Mouse (Mus musculus) lung, embryonic 14.5 days (tissue): ENCODE data around the gene Ifngr2. TPM values are rescaled to one million over a fixed set of nuclear protein-coding genes. Genes with fewer than 3 reads are reported as not detected.

Source experiments
- ATAC-seq: fragments of 200-750 bp; cut with Nextera tagmentation; 2 replicates; pipeline ENCODE4 v1.8.0; 2017; ENCODE audit warnings: mild to moderate bottlenecking, moderate TSS enrichment, moderate library complexity; ENCODE audit not compliant: insufficient read depth
- DNase-seq: peaks from one replicate; pipeline ENCODE4 v3.0.0-alpha.2; 2015
- H3K27ac ChIP-seq: fragments of 300-500 bp; sonication (generic); 2 replicates; pipeline ENCODE4 v1.5.1; 2014; ENCODE audit warnings: low read depth, mild to moderate bottlenecking, moderate library complexity
- H3K27me3 ChIP-seq: fragments of 300-500 bp; sonication (generic); 2 replicates; pipeline ENCODE4 v1.6.1; 2014; ENCODE audit warnings: low read length, control low read depth; ENCODE audit not compliant: insufficient read depth
- H3K36me3 ChIP-seq: fragments of 300-500 bp; sonication (generic); 2 replicates; pipeline ENCODE4 v1.6.1; 2014; ENCODE audit warnings: control low read depth; ENCODE audit not compliant: insufficient read depth
- H3K4me1 ChIP-seq: fragments of 300-500 bp; sonication (generic); 2 replicates; pipeline ENCODE4 v1.6.1; 2014; ENCODE audit warnings: antibody characterized with exemption, control low read depth; ENCODE audit not compliant: insufficient read depth
- H3K4me2 ChIP-seq: fragments of 300-500 bp; sonication (generic); 2 replicates; pipeline ENCODE4 v1.6.1; 2014; ENCODE audit warnings: mild to moderate bottlenecking
- H3K4me3 ChIP-seq: fragments of 300-500 bp; sonication (generic); 2 replicates; pipeline ENCODE4 v1.5.1; 2014; ENCODE audit warnings: low read depth, low read length
- H3K9ac ChIP-seq: fragments of 300-500 bp; sonication (generic); 2 replicates; pipeline ENCODE4 v1.6.1; 2014
- H3K9me3 ChIP-seq: fragments of 300-500 bp; sonication (generic); 2 replicates; pipeline ENCODE4 v1.6.1; 2016; ENCODE audit warnings: low read depth, low read length, control low read depth
- CTCF ChIP-seq: IDR thresholded peaks from 2 replicates; pipeline ENCODE4 v1.5.1; 2016; ENCODE audit warnings: antibody characterized with exemption, low read depth
- WGBS: fragments of 180-500 bp; shearing (Covaris S2); extraction: QIAGEN DNeasy Blood & Tissue Kit; methylation state at CpG from one replicate; pipeline ENCODE4 v1.1.7; 2014; 5-methylcytosine and 5-hydroxymethylcytosine counted together
- polyA plus RNA-seq: library from polyadenylated mRNA; unstranded; fragments of >200 nt; fragmentation: Nextera tagmentation; extraction: Ambion mirVana; gene quantifications from 2 replicates; pipeline ENCODE4 v1.2.1, GENCODE M21; 2014

The Ifngr2 gene
- polyA plus RNA-seq, 1 experiment from 2014 or later: 47.7 TPM

- WGBS: 71% methylated on average over 2 of the region's 2 CpGs
- no peaks in the 10 kb centered on the region for H3K9me3 ChIP-seq
- H3K27ac ChIP-seq: no peak overlapping the region
- DNase-seq (peak; percentile 73), ATAC-seq (no peak)
- no peak overlapping the region for H3K4me2 ChIP-seq
- TF ChIP-seq CTCF: peak; percentile 67
- no peak overlapping the region for H3K9ac ChIP-seq
- H3K27me3 ChIP-seq: no peaks in the 10 kb centered on the region
- peaks cover 14% of the 10 kb centered on the region; the same call in 1 of the 2 replicates for H3K36me3 ChIP-seq
- no peaks in the 10 kb centered on the region for H3K4me1 ChIP-seq
- H3K4me3 ChIP-seq: no peak overlapping the region
Observed at GRCm38 (mm10) chr16:91582307-91582706, 35.4 kb downstream of the Ifngr2 start.

- no peak overlapping the region for H3K4me3 ChIP-seq
- no peak for TF ChIP-seq CTCF
- no peak for DNase-seq
- H3K27me3 ChIP-seq: no peaks in the 10 kb centered on the region
- H3K9ac ChIP-seq: no peak overlapping the region
- no peak overlapping the region for H3K27ac ChIP-seq
- no peak overlapping the region for H3K4me2 ChIP-seq
- H3K4me1 ChIP-seq: no peaks in the 10 kb centered on the region
- WGBS: 86% methylated on average over 5 of the region's 5 CpGs
- no peaks in the 10 kb centered on the region for H3K9me3 ChIP-seq
- no peak for ATAC-seq
- H3K36me3 ChIP-seq: peaks cover 11% of the 10 kb centered on the region; the same call in 1 of the 2 replicates
Observed at GRCm38 (mm10) chr16:91585617-91586016, 38.7 kb downstream of the Ifngr2 start.

- H3K27me3 ChIP-seq: no peaks in the 10 kb centered on the region
- no peak for TF ChIP-seq CTCF
Observed at GRCm38 (mm10) chr16:91586244-91586643, 39.4 kb downstream of the Ifngr2 start.

DNA sequence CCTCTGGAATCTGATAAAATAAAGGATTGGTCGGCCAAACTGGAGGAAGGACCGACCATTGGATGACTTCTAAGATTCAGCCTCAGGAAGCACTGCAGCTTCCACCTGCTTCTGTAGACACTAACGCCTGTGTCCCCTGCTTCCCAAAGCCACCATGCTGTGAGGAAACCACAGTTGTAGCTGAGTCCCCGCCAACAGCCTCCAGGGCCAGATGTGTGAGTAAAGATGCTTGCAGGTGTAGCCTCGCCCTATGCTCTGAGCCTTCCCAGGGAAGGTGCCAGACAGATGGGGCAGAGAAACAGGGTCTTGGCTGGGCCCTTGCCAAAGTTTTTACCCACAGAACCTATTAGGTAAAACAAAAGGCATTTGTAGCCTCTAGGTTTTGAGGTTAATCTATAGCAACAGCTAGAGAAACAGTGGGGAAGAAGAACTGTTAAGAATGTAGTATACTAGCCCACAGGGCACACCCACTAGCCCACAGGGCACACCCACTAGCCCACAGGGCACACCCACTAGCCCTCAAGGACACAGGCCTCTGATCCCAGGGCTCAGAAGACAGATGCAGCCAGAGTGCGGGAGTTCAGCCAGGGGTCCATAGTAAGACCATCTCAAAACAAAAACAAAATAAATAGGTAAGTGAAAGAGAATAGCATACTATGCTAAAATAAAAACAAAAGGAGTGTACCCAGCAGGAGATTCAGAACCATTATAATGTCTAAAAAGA is 41.0 kb downstream of the Ifngr2 start:
- no peaks in the 10 kb centered on the region for H3K27me3 ChIP-seq
- no peak overlapping the region for H3K4me3 ChIP-seq
- no peak for TF ChIP-seq CTCF
- H3K36me3 ChIP-seq: peaks cover 3% of the 10 kb centered on the region; the same call in 1 of the 2 replicates
- no peak overlapping the region for H3K4me2 ChIP-seq
- no peak overlapping the region for H3K9ac ChIP-seq
- H3K4me1 ChIP-seq: no peaks in the 10 kb centered on the region
- ATAC-seq (no peak), DNase-seq (no peak)
- WGBS: 57% methylated on average over 6 of the region's 6 CpGs
- no peak overlapping the region for H3K27ac ChIP-seq
- no peaks in the 10 kb centered on the region for H3K9me3 ChIP-seq

More at GRCm38 (mm10) chr16:91586244-91586643, 39.4 kb downstream of the Ifngr2 start:
- ATAC-seq (no peak), DNase-seq (no peak)
- WGBS: 83% methylated on average over 6 of the region's 6 CpGs
- Histone ChIP-seq H3K4me2 (no peak overlapping the region), H3K9me3 (no peaks in the 10 kb centered on the region), H3K4me1 (no peaks in the 10 kb centered on the region), H3K9ac (no peak overlapping the region), H3K27ac (no peak overlapping the region), H3K36me3 (peaks cover 8% of the 10 kb centered on the region; the same call in 1 of the 2 replicates), H3K4me3 (no peak overlapping the region)

DNA sequence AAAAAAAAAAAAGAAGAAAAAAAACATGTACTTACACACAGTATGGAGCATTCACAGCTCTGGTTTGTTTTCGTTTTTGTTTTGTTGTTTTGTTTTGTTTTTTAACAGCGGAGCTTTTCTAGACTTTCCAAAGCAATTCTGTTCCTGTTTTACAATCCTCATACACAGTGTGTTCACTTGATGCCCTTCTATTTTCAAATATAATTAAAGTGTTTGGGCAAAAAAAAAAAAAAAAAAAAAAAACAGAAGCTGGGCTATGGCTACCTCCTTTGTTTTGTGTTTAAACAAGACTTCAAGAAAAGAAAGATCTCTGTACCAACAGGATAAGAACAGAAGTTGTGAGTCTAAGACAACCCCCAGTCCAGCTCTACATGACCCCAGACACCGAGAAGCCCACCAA is 41.8 kb downstream of the Ifngr2 start:
- ATAC-seq (no peak), DNase-seq (no peak)
- no peak for TF ChIP-seq CTCF
- WGBS: 88% methylated on average over 3 of the region's 3 CpGs
- Histone ChIP-seq H3K9ac (no peak overlapping the region), H3K4me3 (no peak overlapping the region), H3K27me3 (no peaks in the 10 kb centered on the region), H3K27ac (no peak overlapping the region), H3K9me3 (no peaks in the 10 kb centered on the region), H3K36me3 (peaks cover 3% of the 10 kb centered on the region; the same call in 1 of the 2 replicates), H3K4me2 (no peak overlapping the region), H3K4me1 (no peaks in the 10 kb centered on the region)

- Histone ChIP-seq H3K9ac (no peak overlapping the region), H3K9me3 (no peaks in the 10 kb centered on the region), H3K36me3 (no peaks in the 10 kb centered on the region), H3K4me1 (peaks cover 7% of the 10 kb centered on the region), H3K27ac (no peak overlapping the region), H3K4me3 (no peak overlapping the region), H3K27me3 (no peaks in the 10 kb centered on the region), H3K4me2 (no peak overlapping the region)
- no peak for TF ChIP-seq CTCF
- 35% methylated on average over 8 of the region's 8 CpGs for WGBS
- DNase-seq: peak; percentile 39
- ATAC-seq: peak; percentile 72; the same call in 1 of the 2 replicates
Observed at GRCm38 (mm10) chr16:91592162-91592561, 45.3 kb downstream of the Ifngr2 start.

GRCm38 (mm10) chr16:91593262-91593661 is 46.4 kb downstream of the Ifngr2 start:
- Histone ChIP-seq H3K36me3 (no peaks in the 10 kb centered on the region), H3K4me2 (no peak overlapping the region), H3K27ac (no peak overlapping the region), H3K9ac (no peak overlapping the region), H3K27me3 (no peaks in the 10 kb centered on the region), H3K4me1 (peaks cover 7% of the 10 kb centered on the region), H3K9me3 (no peaks in the 10 kb centered on the region), H3K4me3 (no peak overlapping the region)
- TF ChIP-seq CTCF: no peak
- ATAC-seq (no peak), DNase-seq (no peak)
- WGBS: 60% methylated on average over 3 of the region's 3 CpGs
